Mouse (Mus musculus) monocyte, adult 5-6 weeks (primary cell): ENCODE results near the gene Rnf217. TPM values are rescaled to one million over a fixed set of nuclear protein-coding genes. Genes with fewer than 3 reads are reported as not detected.

Experiments
- ATAC-seq: fragments of 153-309, 156-312 bp; replicated peaks from 2 replicates; pipeline ENCODE4 v1.8.0; 2017; ENCODE audit warnings: mild to moderate bottlenecking; ENCODE audit not compliant: low TSS enrichment, insufficient number of reproducible peaks, severe bottlenecking, poor library complexity, low FRiP score
- total RNA-seq: library from RNA; stranded (forward); fragments of 200-1000, 200-491, 200-594 nt; gene quantifications from 3 replicates; pipeline ENCODE4 v1.2.3, GENCODE M21; 2017

Gene Rnf217
- total RNA-seq: 1.6 to 2.1 TPM (median 1.9 TPM) in 3 replicates

DNA sequence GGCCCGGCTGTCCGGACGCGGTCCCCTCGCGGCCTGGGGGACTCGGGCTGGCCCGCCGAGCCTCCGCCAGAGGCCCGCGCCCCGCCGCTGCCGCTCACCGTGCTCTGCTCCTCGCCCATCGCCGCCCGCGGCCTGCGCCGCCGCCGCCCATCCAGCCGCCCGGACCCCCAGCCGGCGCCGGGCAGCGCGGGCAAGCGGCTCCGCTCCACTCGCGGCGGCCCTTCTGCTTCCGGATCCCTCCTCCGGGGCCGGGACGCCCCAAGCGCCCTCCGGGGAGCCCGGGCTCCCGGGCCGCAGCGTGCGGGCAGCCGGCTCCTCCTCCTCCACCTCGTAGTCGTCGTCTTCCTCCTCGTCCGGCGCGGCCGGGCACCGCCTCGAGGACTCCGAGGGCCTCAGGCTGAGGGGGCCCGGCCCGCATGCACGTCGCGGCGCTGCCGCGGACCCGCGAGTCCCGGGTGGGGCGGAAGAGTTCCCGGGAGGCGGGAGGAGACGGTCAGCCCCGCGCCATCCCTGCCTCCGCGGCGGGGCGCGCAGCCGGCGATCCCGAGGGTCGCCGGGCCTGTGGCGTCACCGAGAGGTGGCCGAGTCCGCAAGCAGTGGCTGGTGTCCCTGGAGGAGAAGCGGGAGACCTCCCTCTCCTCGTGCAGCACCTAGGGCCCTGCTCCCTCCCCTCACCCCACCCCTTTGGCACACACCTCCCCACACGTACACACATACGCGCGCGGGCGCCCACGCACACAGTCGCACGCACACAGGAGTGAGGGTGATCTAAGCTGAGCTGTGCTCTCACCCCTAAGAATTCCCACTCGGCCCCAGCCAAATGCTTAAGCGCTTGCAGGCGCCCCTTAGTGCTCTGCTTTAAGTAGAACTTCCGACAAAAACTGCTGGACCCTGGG lies at the start of gene Rnf217:
Gene Rnf217 (minus strand): TSS at position 119 of the 896 bp plus-strand sequence.
- peak; percentile 42; the same call in 1 of the 2 replicates for ATAC-seq

DNA sequence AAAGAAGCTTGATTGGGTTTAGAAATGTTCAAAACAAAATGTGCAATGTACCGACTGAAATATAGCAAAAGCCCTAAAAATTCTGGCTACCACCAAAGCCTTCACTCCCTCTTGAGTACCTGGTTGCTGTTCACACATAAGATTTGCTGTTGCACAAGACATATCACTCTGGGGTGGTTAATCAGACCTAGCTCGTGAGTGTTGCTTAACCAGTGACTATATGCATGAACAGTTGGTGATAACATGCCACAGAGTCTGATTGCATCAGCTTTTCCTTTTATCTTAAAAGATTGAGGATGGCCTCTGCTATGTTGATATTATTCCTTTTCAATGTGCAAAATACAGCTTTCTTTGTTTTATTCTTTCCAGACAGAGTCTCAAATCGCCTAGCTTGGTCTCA lies 38.3 kb upstream of the Rnf217 start:
- no peak for ATAC-seq

DNA sequence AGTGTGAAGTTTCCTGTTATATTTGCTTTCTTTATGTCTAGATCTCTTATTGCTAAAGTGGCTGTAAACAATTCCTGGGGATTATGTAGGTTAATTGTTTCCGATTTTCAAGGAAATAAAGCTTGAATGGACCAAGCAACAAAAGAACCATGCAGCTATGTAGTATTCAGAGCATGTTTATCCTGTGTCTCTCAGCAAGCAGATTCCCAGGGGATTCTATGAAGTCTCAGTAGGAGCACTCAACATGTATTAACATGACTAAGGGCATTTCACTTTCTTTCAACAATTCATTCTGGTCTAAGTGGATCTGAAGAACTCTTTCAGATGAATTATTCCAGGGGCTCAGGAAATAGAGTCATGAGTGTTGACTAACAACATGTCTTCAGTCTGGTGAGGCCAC lies 37.1 kb upstream of the Rnf217 start:
- ATAC-seq: no peak

GRCm38 (mm10) chr10:31635098-31635497 lies 26.1 kb upstream of the Rnf217 start:
- ATAC-seq: no peak

- ATAC-seq: no peak
Observed at GRCm38 (mm10) chr10:31632005-31632404, 23.0 kb upstream of the Rnf217 start.

DNA sequence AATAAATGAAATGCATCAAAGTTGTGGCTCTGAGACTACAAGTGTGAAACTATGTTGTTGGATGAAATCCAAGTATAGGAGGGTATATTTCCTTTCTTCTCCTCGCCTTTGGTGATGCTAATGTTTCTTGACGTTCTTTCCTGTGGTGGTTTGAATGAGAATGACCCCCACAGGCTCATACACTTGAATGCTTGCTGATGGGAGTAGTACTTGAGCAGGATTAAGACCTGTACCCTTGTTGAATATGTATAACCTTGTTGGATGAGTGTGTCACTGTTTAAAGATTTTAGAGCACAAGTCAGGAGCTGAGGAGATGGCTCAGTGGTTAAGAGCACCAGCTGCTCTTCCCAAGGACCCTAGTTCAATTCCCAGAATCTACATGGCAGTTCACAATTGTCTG lies 6.4 kb upstream of the Rnf217 start:
- no peak for ATAC-seq

DNA sequence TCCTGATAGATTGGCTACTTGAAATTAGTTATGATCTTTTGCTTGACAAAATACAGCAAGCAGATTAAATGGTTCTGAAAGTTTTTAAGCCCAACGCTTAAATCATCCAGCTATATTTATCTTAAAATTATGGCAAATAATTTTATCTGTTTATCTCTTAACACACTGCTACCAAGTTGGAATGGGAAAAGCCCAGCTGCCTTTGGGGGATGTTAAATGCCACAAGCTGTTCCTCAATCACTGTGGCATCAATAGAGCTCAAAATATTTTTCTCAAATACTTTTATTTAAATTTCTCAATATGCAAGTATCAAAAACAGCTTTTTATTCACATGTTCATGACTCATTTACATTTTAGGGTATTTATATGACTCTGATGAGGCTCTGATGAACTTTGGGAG lies 5.1 kb upstream of the Rnf217 start:
- no peak for ATAC-seq

DNA sequence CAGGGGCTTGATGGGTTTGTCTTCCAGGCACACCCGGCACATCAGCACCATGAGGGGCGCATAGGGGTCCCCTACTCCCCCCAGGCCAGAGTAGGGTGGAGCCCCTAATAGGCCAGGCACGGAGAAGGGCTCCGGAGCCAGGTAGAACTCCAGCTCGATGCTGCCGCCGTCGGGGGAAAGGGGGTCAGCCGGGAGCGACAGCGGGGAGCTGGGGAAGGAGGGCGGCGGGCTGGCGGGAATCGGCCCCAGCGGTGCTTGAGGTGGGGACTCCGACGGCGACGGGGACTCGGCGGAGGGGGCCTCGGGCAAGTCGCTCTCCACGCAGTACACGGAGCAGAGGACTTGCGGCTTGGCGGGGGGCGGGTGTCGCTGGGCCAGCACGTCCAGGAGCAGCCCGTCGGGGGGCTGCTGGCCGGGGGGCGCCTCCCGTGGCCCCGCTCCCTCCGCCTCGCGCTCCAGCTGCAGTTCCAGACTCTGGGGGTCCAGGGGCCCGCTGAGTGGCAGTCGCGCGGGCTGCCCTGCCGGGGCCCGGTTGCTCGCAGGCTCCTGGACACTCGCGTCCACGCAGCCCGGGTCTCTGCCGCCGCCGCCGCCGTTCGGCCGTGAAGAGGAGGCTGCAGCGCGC lies 431 bp downstream of the Rnf217 start:
- ATAC-seq: no peak

DNA sequence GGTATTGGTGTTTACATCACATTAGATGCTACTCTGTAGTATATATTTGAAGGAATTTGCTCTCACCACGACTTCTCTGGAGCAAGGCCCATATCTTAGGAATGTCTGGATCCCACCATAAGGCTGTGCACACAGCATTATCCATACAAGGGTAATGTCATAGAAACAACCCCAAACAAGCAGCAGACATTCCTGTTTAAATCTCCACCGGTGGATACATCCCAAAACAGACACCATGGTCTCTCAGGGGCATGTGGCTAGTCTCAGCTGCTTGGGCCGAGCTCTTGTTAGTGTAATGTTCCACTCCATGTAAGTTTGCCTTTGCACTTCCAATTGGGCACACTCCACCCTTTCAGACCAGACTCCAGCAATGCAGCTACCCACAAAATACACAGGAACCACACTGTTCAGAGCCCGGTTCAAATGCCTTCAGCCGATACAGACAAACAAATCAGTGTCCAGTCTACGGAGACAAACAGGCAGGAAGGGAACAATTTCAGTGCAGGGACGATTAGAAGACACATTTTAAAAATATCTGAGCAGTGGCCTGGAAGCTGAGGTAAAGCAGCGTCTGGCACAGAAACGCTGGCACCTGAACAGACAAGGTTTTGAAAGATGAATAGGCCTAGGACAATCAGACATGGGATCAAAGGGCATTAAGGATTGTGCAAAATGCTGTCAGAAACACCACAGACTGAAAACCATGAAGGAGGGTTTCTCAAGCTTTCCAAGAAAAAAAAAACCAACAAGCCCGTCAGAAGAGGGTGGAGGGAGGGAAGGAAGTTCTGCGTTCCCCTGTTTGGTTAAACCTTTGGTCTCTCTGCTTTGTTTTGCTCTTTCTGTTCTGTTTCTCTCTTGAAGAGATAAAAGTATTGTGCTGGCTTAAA lies 1.8 kb downstream of the Rnf217 start:
- no peak for ATAC-seq

GRCm38 (mm10) chr10:31603855-31604254 lies 5.1 kb downstream of the Rnf217 start:
- ATAC-seq: no peak

- ATAC-seq: no peak
Observed at GRCm38 (mm10) chr10:31600116-31600515, 8.9 kb downstream of the Rnf217 start.

DNA sequence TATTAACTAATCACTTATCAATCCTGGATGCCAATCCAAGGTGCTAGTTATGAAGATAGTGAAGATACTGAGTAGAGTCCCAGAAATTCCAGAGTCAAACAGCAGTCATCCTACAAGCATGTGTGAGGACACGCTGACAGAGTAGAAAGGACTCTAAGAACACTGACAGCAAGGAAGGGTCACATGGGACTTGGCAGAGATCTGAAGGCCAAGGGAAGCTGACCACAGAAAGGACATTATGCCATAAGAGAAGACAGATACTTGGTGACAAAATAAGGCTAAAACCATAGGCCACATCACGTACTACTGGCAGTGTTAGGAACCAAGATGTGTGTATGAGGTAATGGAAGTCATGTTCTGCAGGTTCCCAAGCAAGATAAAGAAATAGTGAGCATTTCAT lies 11.1 kb downstream of the Rnf217 start:
- ATAC-seq: no peak

DNA sequence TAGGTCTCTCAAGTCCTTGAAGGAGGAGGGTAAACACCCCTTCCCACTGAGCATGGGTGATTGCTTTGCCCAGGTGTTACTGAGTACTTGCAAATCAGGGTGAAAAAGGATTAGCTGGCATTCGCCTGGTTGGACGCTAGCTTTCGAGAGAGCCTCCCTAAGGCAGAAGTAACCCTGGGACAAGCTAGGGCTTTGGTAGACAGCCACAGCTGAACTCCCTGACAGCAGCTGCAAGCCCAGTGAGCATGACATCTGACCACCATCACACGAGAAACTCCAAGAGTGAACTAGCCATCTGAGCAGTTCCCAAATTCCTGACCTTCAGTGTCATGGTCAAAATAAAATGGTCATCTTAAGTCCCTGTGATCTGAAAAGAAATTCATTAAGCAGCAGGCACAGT lies 12.2 kb downstream of the Rnf217 start:
- no peak for ATAC-seq

GRCm38 (mm10) chr10:31595326-31595725 lies 13.7 kb downstream of the Rnf217 start:
- ATAC-seq: no peak

GRCm38 (mm10) chr10:31592741-31593524 lies 16.1 kb downstream of the Rnf217 start:
- ATAC-seq: 0 out of 2 replicates have a peak, but pooled peaks have one; percentile 43

- ATAC-seq: no peak
Observed at GRCm38 (mm10) chr10:31592095-31592740, 16.8 kb downstream of the Rnf217 start.

DNA sequence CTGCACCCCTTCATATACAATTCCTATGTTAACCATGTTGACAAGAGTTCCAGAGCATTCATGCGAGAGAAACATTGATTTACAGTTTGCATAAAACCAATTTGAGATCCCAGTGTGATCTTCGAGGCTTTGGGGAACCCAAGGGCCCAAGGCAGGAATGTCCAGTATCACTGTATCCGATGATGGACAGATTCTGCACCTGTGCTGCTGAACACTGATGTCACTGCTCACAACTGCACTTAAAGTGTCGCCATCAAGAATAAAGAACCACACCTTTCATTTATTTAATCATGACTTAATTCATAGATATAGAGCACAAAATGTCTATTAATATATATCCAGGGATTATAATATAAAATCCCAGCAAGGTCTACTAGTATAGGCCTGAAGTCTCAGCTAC lies 28.3 kb downstream of the Rnf217 start:
- no peak for ATAC-seq

- ATAC-seq: no peak
Observed at GRCm38 (mm10) chr10:31580073-31580472, 28.9 kb downstream of the Rnf217 start.
